Mouse (Mus musculus): ENCODE data around the gene Serpine2. TPM values are rescaled to one million over a fixed set of nuclear protein-coding genes. Genes with fewer than 3 reads are reported as not detected.

The Serpine2 gene
- polyA plus RNA-seq, 1 experiment from 2014 or later = 9.8 TPM

GRCm38 (mm10) chr1:79857681-79858388 lies 3.1 kb downstream of the Serpine2 start:
- Histone ChIP-seq H3K9ac (no peak overlapping the region; the same call in 1 of the 2 replicates), H3K9me3 (replicated peaks) (no peaks in the 10 kb centered on the region), H3K4me1 (replicated peaks) (peaks cover 9% of the 10 kb centered on the region; the same call in 1 of the 2 replicates), H3K27me3 (peaks cover 50% of the 10 kb centered on the region), H3K36me3 (no peaks in the 10 kb centered on the region), H3K4me3 (replicated peaks) (peak overlapping the region; percentile 57), H3K4me2 (peak overlapping the region; percentile 70), H3K27ac (no peak overlapping the region)
- no peak; the same call in 1 of the 2 replicates for ATAC-seq (ENCODE audit: low read depth)
- no peak for DNase-seq
- WGBS (ENCODE audit: insufficient replicate concordance) = 4% methylated on average over 32 of the region's 32 CpGs

GRCm38 (mm10) chr1:79856756-79857155 lies 4.2 kb downstream of the Serpine2 start:
- Histone ChIP-seq H3K4me2 (no peak overlapping the region), H3K9me3 (replicated peaks) (no peaks in the 10 kb centered on the region), H3K9ac (no peak overlapping the region), H3K27me3 (peaks cover 50% of the 10 kb centered on the region), H3K27ac (no peak overlapping the region), H3K36me3 (no peaks in the 10 kb centered on the region), H3K4me1 (replicated peaks) (peaks cover 9% of the 10 kb centered on the region; the same call in 1 of the 2 replicates), H3K4me3 (replicated peaks) (no peak overlapping the region)
- WGBS (ENCODE audit: insufficient replicate concordance) = 41% methylated on average over 4 of the region's 4 CpGs
- DNase-seq (no peak), ATAC-seq (ENCODE audit: low read depth) (no peak)

GRCm38 (mm10) chr1:79853527-79853926 lies 7.5 kb downstream of the Serpine2 start:
- no peak overlapping the region for H3K9ac ChIP-seq
- no peak overlapping the region for H3K27ac ChIP-seq
- H3K4me1 ChIP-seq (replicated peaks) = peaks cover 4% of the 10 kb centered on the region; the same call in 1 of the 2 replicates
- no peak overlapping the region for H3K4me3 ChIP-seq (replicated peaks)
- DNase-seq = no peak
- 46% methylated on average over 3 of the region's 3 CpGs for WGBS (ENCODE audit: insufficient replicate concordance)
- H3K9me3 ChIP-seq (replicated peaks) = no peaks in the 10 kb centered on the region
- H3K36me3 ChIP-seq = no peaks in the 10 kb centered on the region
- ATAC-seq (ENCODE audit: low read depth) = no peak
- peaks cover 27% of the 10 kb centered on the region for H3K27me3 ChIP-seq
- H3K4me2 ChIP-seq = no peak overlapping the region

- DNase-seq (no peak), ATAC-seq (ENCODE audit: low read depth) (no peak)
- Histone ChIP-seq H3K4me1 (replicated peaks) (no peaks in the 10 kb centered on the region), H3K9me3 (replicated peaks) (no peaks in the 10 kb centered on the region), H3K9ac (no peak overlapping the region), H3K4me2 (no peak overlapping the region), H3K27me3 (no peaks in the 10 kb centered on the region), H3K36me3 (no peaks in the 10 kb centered on the region), H3K27ac (no peak overlapping the region), H3K4me3 (replicated peaks) (no peak overlapping the region)
- 59% methylated on average over 10 of the region's 10 CpGs for WGBS (ENCODE audit: insufficient replicate concordance)
Observed at GRCm38 (mm10) chr1:79850341-79850740, 10.6 kb downstream of the Serpine2 start.

GRCm38 (mm10) chr1:79848663-79849062 lies 12.3 kb downstream of the Serpine2 start:
- H3K27me3 ChIP-seq = no peaks in the 10 kb centered on the region
- ATAC-seq (ENCODE audit: low read depth) (no peak), DNase-seq (no peak)

GRCm38 (mm10) chr1:79846891-79847290 lies 14.1 kb downstream of the Serpine2 start:
- Histone ChIP-seq H3K27me3 (no peaks in the 10 kb centered on the region), H3K9me3 (replicated peaks) (no peaks in the 10 kb centered on the region), H3K27ac (no peak overlapping the region), H3K4me3 (replicated peaks) (no peak overlapping the region), H3K36me3 (no peaks in the 10 kb centered on the region), H3K9ac (no peak overlapping the region), H3K4me2 (no peak overlapping the region), H3K4me1 (replicated peaks) (no peaks in the 10 kb centered on the region)
- DNase-seq (no peak), ATAC-seq (ENCODE audit: low read depth) (no peak)
- WGBS (ENCODE audit: insufficient replicate concordance) = 47% methylated on average over 2 of the region's 2 CpGs

More at GRCm38 (mm10) chr1:79848663-79849062, 12.3 kb downstream of the Serpine2 start:
- WGBS (ENCODE audit: insufficient replicate concordance) = 38% methylated on average over 3 of the region's 3 CpGs
- no peak overlapping the region for H3K27ac ChIP-seq
- H3K4me1 ChIP-seq (replicated peaks) = no peaks in the 10 kb centered on the region
- no peaks in the 10 kb centered on the region for H3K36me3 ChIP-seq
- H3K9ac ChIP-seq = no peak overlapping the region
- no peak overlapping the region for H3K4me2 ChIP-seq
- no peak overlapping the region for H3K4me3 ChIP-seq (replicated peaks)
- no peaks in the 10 kb centered on the region for H3K9me3 ChIP-seq (replicated peaks)

GRCm38 (mm10) chr1:79832719-79833404 lies 28.1 kb downstream of the Serpine2 start:
- 74% methylated on average over 16 of the region's 16 CpGs for whole genome bisulfite sequencing (ENCODE audit: insufficient replicate concordance)
- Histone ChIP-seq H3K27ac (no peak overlapping the region), H3K36me3 (no peaks in the 10 kb centered on the region), H3K4me3 (replicated peaks) (no peak overlapping the region), H3K9me3 (replicated peaks) (no peaks in the 10 kb centered on the region), H3K4me2 (no peak overlapping the region), H3K27me3 (no peaks in the 10 kb centered on the region), H3K4me1 (replicated peaks) (no peaks in the 10 kb centered on the region), H3K9ac (no peak overlapping the region)
- DNase-seq (no peak), ATAC-seq (ENCODE audit: low read depth) (no peak)

GRCm38 (mm10) chr1:79823951-79824633 lies 36.9 kb downstream of the Serpine2 start:
- no peak overlapping the region for H3K4me2 ChIP-seq
- H3K9me3 ChIP-seq (replicated peaks) = no peaks in the 10 kb centered on the region
- ATAC-seq (ENCODE audit: low read depth) (no peak), DNase-seq (no peak)
- H3K27ac ChIP-seq = no peak overlapping the region
- H3K9ac ChIP-seq = no peak overlapping the region
- H3K36me3 ChIP-seq = no peaks in the 10 kb centered on the region
- 60% methylated on average over 14 of the region's 14 CpGs for WGBS (ENCODE audit: insufficient replicate concordance)
- H3K27me3 ChIP-seq = no peaks in the 10 kb centered on the region
- no peak overlapping the region for H3K4me3 ChIP-seq (replicated peaks)
- no peaks in the 10 kb centered on the region for H3K4me1 ChIP-seq (replicated peaks)

- Histone ChIP-seq H3K27ac (no peak overlapping the region), H3K9me3 (replicated peaks) (no peaks in the 10 kb centered on the region), H3K4me1 (replicated peaks) (no peaks in the 10 kb centered on the region), H3K36me3 (no peaks in the 10 kb centered on the region), H3K4me2 (no peak overlapping the region), H3K4me3 (replicated peaks) (no peak overlapping the region), H3K9ac (no peak overlapping the region), H3K27me3 (no peaks in the 10 kb centered on the region)
- 57% methylated on average over 13 of the region's 13 CpGs for WGBS (ENCODE audit: insufficient replicate concordance)
- DNase-seq (no peak), ATAC-seq (ENCODE audit: low read depth) (no peak)
Observed at GRCm38 (mm10) chr1:79822806-79823525, 38.0 kb downstream of the Serpine2 start.

- DNase-seq = no peak
Observed at GRCm38 (mm10) chr1:79819296-79819879, 41.6 kb downstream of the Serpine2 start.

More at GRCm38 (mm10) chr1:79819296-79819879, 41.6 kb downstream of the Serpine2 start:
- no peak overlapping the region for H3K9ac ChIP-seq
- H3K4me1 ChIP-seq (replicated peaks) = no peaks in the 10 kb centered on the region
- H3K4me3 ChIP-seq (replicated peaks) = no peak overlapping the region
- H3K9me3 ChIP-seq (replicated peaks) = no peaks in the 10 kb centered on the region
- no peaks in the 10 kb centered on the region for H3K27me3 ChIP-seq
- H3K27ac ChIP-seq = no peak overlapping the region
- H3K4me2 ChIP-seq = no peak overlapping the region
- ATAC-seq (ENCODE audit: low read depth) = no peak
- no peaks in the 10 kb centered on the region for H3K36me3 ChIP-seq
- WGBS (ENCODE audit: insufficient replicate concordance) = 69% methylated on average over 11 of the region's 11 CpGs

Data from liver, embryonic 13.5 days (tissue).